Mouse (Mus musculus): ENCODE data around the gene Mest. TPM values are rescaled to one million over a fixed set of nuclear protein-coding genes. Genes with fewer than 3 reads are reported as not detected.
A peak's percentile ranks its signal among the peaks of the same experiment; 100 is the strongest.

Mest gene
- polyA plus RNA-seq, 1 experiment from 2014 or later: 779 TPM

- Histone ChIP-seq H3K4me3 (peak overlapping the region; percentile 16), H3K27me3 (replicated peaks) (no peaks in the 10 kb centered on the region), H3K9ac (no peak overlapping the region; the same call in 1 of the 2 replicates), H3K36me3 (no peaks in the 10 kb centered on the region; the same call in 1 of the 2 replicates), H3K9me3 (peaks cover 42% of the 10 kb centered on the region), H3K27ac (peak overlapping the region; percentile 77; the same call in 1 of the 2 replicates), H3K4me1 (peaks cover 7% of the 10 kb centered on the region; the same call in 1 of the 2 replicates), H3K4me2 (replicated peaks) (peak overlapping the region; percentile 61)
- ATAC-seq (ENCODE audit: low FRiP score, low read depth): no peak
- 49% methylated on average over 22 of the region's 22 CpGs for WGBS
Measured at GRCm38 (mm10) chr6:30734988-30735727, 11.8 kb downstream of the Mest start.

- Histone ChIP-seq H3K27ac (peak overlapping the region; percentile 77; the same call in 1 of the 2 replicates), H3K4me2 (replicated peaks) (peak overlapping the region; percentile 61), H3K9ac (no peak overlapping the region; the same call in 1 of the 2 replicates), H3K36me3 (peaks cover 6% of the 10 kb centered on the region), H3K4me1 (0 out of 2 replicates have a peak, but pooled peaks cover 7% of the 10 kb centered on the region), H3K9me3 (peaks cover 43% of the 10 kb centered on the region), H3K27me3 (replicated peaks) (no peaks in the 10 kb centered on the region), H3K4me3 (peak overlapping the region; percentile 16)
- 50% methylated on average over 15 of the region's 15 CpGs for WGBS
- no peak for ATAC-seq (ENCODE audit: low FRiP score, low read depth)
Measured at GRCm38 (mm10) chr6:30735728-30736371, 12.5 kb downstream of the Mest start.

GRCm38 (mm10) chr6:30736372-30736762 is 13.0 kb downstream of the Mest start:
- ATAC-seq (ENCODE audit: low FRiP score, low read depth): peak; percentile 37; the same call in 1 of the 2 replicates
- Histone ChIP-seq H3K36me3 (peaks cover 6% of the 10 kb centered on the region), H3K4me3 (no peak overlapping the region), H3K4me2 (replicated peaks) (peak overlapping the region; percentile 61), H3K27ac (peak overlapping the region; percentile 42; the same call in 1 of the 2 replicates), H3K9ac (no peak overlapping the region), H3K4me1 (0 out of 2 replicates have a peak, but pooled peaks cover 7% of the 10 kb centered on the region), H3K27me3 (replicated peaks) (no peaks in the 10 kb centered on the region), H3K9me3 (peaks cover 43% of the 10 kb centered on the region)
- 45% methylated on average over 13 of the region's 13 CpGs for WGBS

GRCm38 (mm10) chr6:30736864-30737547 is 13.7 kb downstream of the Mest start:
- Histone ChIP-seq H3K27ac (peak overlapping the region; percentile 42), H3K4me3 (peak overlapping the region; percentile 59), H3K9me3 (peaks cover 43% of the 10 kb centered on the region), H3K9ac (peak overlapping the region; percentile 78), H3K4me2 (replicated peaks) (peak overlapping the region; percentile 61), H3K27me3 (replicated peaks) (no peaks in the 10 kb centered on the region), H3K36me3 (peaks cover 8% of the 10 kb centered on the region), H3K4me1 (0 out of 2 replicates have a peak, but pooled peaks cover 7% of the 10 kb centered on the region)
- WGBS: 52% methylated on average over 29 of the region's 29 CpGs
- peak; percentile 63 for ATAC-seq (ENCODE audit: low FRiP score, low read depth)

GRCm38 (mm10) chr6:30737548-30738463 is 14.5 kb downstream of the Mest start:
- WGBS: 51% methylated on average over 66 of the region's 66 CpGs
- peak overlapping the region; percentile 59 for H3K4me3 ChIP-seq

GRCm38 (mm10) chr6:30738464-30739006 is 15.2 kb downstream of the Mest start:
- ATAC-seq (ENCODE audit: low FRiP score, low read depth): no peak
- H3K9me3 ChIP-seq: peaks cover 41% of the 10 kb centered on the region
- H3K4me2 ChIP-seq (replicated peaks): peak overlapping the region; percentile 61
- H3K9ac ChIP-seq: peak overlapping the region; percentile 78
- H3K36me3 ChIP-seq: peaks cover 19% of the 10 kb centered on the region
- H3K27ac ChIP-seq: 0 out of 2 replicates have a peak overlapping the region, but pooled peaks have one; percentile 59
- H3K27me3 ChIP-seq (replicated peaks): no peaks in the 10 kb centered on the region
- H3K4me1 ChIP-seq: 0 out of 2 replicates have a peak, but pooled peaks cover 3% of the 10 kb centered on the region
- H3K4me3 ChIP-seq: peak overlapping the region; percentile 59
- whole genome bisulfite sequencing: 49% methylated on average over 20 of the region's 20 CpGs

More at GRCm38 (mm10) chr6:30737548-30738463, 14.5 kb downstream of the Mest start:
- peaks cover 14% of the 10 kb centered on the region for H3K36me3 ChIP-seq
- H3K27me3 ChIP-seq (replicated peaks): no peaks in the 10 kb centered on the region
- peak overlapping the region; percentile 78 for H3K9ac ChIP-seq
- H3K9me3 ChIP-seq: peaks cover 43% of the 10 kb centered on the region
- H3K27ac ChIP-seq: peak overlapping the region; percentile 59; the same call in 1 of the 2 replicates
- peak overlapping the region; percentile 61 for H3K4me2 ChIP-seq (replicated peaks)
- peak; percentile 70 for ATAC-seq (ENCODE audit: low FRiP score, low read depth)
- 0 out of 2 replicates have a peak, but pooled peaks cover 7% of the 10 kb centered on the region for H3K4me1 ChIP-seq

- Histone ChIP-seq H3K4me2 (replicated peaks) (peak overlapping the region; percentile 61), H3K27me3 (replicated peaks) (no peaks in the 10 kb centered on the region), H3K4me3 (peak overlapping the region; percentile 59), H3K9me3 (peaks cover 40% of the 10 kb centered on the region), H3K36me3 (peaks cover 25% of the 10 kb centered on the region), H3K9ac (peak overlapping the region; percentile 49), H3K27ac (no peak overlapping the region), H3K4me1 (0 out of 2 replicates have a peak, but pooled peaks cover 3% of the 10 kb centered on the region)
- no peak for ATAC-seq (ENCODE audit: low FRiP score, low read depth)
- WGBS: 48% methylated on average over 10 of the region's 10 CpGs
Measured at GRCm38 (mm10) chr6:30739177-30739747, 15.9 kb downstream of the Mest start.

- Histone ChIP-seq H3K27me3 (replicated peaks) (no peaks in the 10 kb centered on the region), H3K4me3 (no peak overlapping the region), H3K4me2 (replicated peaks) (no peak overlapping the region), H3K9ac (no peak overlapping the region), H3K36me3 (peaks cover 71% of the 10 kb centered on the region), H3K27ac (no peak overlapping the region), H3K4me1 (no peaks in the 10 kb centered on the region), H3K9me3 (peaks cover 4% of the 10 kb centered on the region; the same call in 1 of the 2 replicates)
- WGBS: 85% methylated on average over 10 of the region's 10 CpGs
- ATAC-seq (ENCODE audit: low FRiP score, low read depth): no peak
Measured at GRCm38 (mm10) chr6:30744846-30745245, 21.5 kb downstream of the Mest start.

- Histone ChIP-seq H3K27me3 (replicated peaks) (no peaks in the 10 kb centered on the region), H3K9ac (no peak overlapping the region), H3K4me2 (replicated peaks) (no peak overlapping the region), H3K4me3 (no peak overlapping the region), H3K27ac (no peak overlapping the region), H3K9me3 (no peaks in the 10 kb centered on the region), H3K4me1 (no peaks in the 10 kb centered on the region), H3K36me3 (peaks cover 72% of the 10 kb centered on the region)
- ATAC-seq (ENCODE audit: low FRiP score, low read depth): no peak
- WGBS: 81% methylated on average over 7 of the region's 7 CpGs
Measured at GRCm38 (mm10) chr6:30745591-30745990, 22.2 kb downstream of the Mest start.

- ATAC-seq (ENCODE audit: low FRiP score, low read depth): no peak
- peaks cover 71% of the 10 kb centered on the region for H3K36me3 ChIP-seq
Measured at GRCm38 (mm10) chr6:30747631-30748357, 24.4 kb downstream of the Mest start.

More at GRCm38 (mm10) chr6:30747631-30748357, 24.4 kb downstream of the Mest start:
- no peak overlapping the region for H3K4me2 ChIP-seq (replicated peaks)
- no peak overlapping the region for H3K27ac ChIP-seq
- 78% methylated on average over 7 of the region's 7 CpGs for WGBS
- H3K27me3 ChIP-seq (replicated peaks): no peaks in the 10 kb centered on the region
- no peaks in the 10 kb centered on the region for H3K4me1 ChIP-seq
- H3K4me3 ChIP-seq: no peak overlapping the region
- H3K9me3 ChIP-seq: no peaks in the 10 kb centered on the region
- no peak overlapping the region for H3K9ac ChIP-seq

All from neural tube, embryonic 12.5 days (tissue).